Mouse (Mus musculus): Measurements from ENCODE around the gene Ociad2.

DNA sequence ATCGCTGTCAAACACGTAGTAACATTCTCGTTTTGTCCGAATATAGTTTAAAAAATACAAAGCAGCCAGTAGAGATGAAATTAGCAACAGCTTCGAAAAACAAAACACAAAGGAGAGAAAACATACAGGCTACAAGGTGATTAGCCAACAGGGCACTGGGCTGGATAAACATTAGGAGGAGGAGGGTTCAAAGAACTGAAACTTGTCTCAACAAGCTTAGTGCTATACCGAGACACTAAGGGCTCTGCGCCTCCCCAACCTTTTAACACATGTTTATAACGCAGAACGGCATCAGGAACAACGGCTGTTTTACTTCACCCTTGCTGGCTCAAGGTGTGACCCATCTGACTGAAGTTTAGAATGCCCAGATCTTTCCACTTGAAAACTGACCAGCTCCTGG lies 61.6 kb downstream of the Ociad2 start:
- TF ChIP-seq CTCF (IDR thresholded peaks at IDR 0.05; ENCODE audit: control insufficient read depth, insufficient read depth, insufficient replicate concordance, low read depth, low read length) (no peak), POLR2A (IDR thresholded peaks at IDR 0.05; ENCODE audit: control insufficient read depth, low read depth, low read length) (no peak)
